ENCODE assay signal across 19 mouse cellular contexts in genomic region chr1:39228401-39228800, GRCm38 (mm10). TPM values are rescaled to one million over a fixed set of nuclear protein-coding genes. Genes with fewer than 3 reads are reported as not detected.
"Had no signal": no experiment of that assay in that cellular context is flagged by ENCODE, and none has a peak within 500 bp of the region (broad histone marks: within the 10 kb centered on the region; RNA-seq: fewer than 3 reads in every experiment).

No protein-coding gene starts in this region.

- H3K4me1 ChIP-seq: lung, embryonic 15.5 days; midbrain, embryonic 13.5 days; midbrain, embryonic 15.5 days; neural tube, embryonic 12.5 days; stomach, embryonic 15.5 days had no signal

- H3K9me3 ChIP-seq: lung, embryonic 15.5 days; midbrain, embryonic 13.5 days; midbrain, embryonic 15.5 days; neural tube, embryonic 12.5 days; stomach, embryonic 15.5 days had no signal

- H3K4me3 ChIP-seq: lung, embryonic 15.5 days; megakaryocyte, embryonic 14.5 days; midbrain, embryonic 13.5 days; midbrain, embryonic 15.5 days; neural tube, embryonic 12.5 days; stomach, embryonic 15.5 days had no signal

- H3K9ac ChIP-seq: lung, embryonic 15.5 days; midbrain, embryonic 13.5 days; midbrain, embryonic 15.5 days; neural tube, embryonic 12.5 days; stomach, embryonic 15.5 days had no signal

- ATAC-seq: lung, postnatal 0 days; midbrain, embryonic 13.5 days; midbrain, embryonic 15.5 days had no signal

- DNase-seq: lung, adult 2 months; lung, postnatal 14 days; lung, postnatal 36 days; right cerebral cortex, postnatal 14 days; thymus, adult 2 months; thymus, postnatal 25 days; thymus, postnatal 4 days had no signal

- H3K27me3 ChIP-seq: lung, embryonic 15.5 days; midbrain, embryonic 13.5 days; midbrain, embryonic 15.5 days; neural tube, embryonic 12.5 days; stomach, embryonic 15.5 days had no signal

- H3K4me2 ChIP-seq: lung, embryonic 15.5 days; midbrain, embryonic 11.5 days; midbrain, embryonic 13.5 days; midbrain, embryonic 15.5 days; neural tube, embryonic 12.5 days; stomach, embryonic 15.5 days had no signal

- H3K27ac ChIP-seq: lung, embryonic 15.5 days; macrophage; midbrain, embryonic 13.5 days; midbrain, embryonic 15.5 days; neural tube, embryonic 12.5 days; stomach, embryonic 15.5 days; stomach, postnatal 0 days had no signal

- H3K36me3 ChIP-seq: lung, embryonic 15.5 days; midbrain, embryonic 13.5 days; midbrain, embryonic 15.5 days; neural tube, embryonic 12.5 days; stomach, embryonic 15.5 days had no signal

RNA-seq across cellular contexts. Expression of gene Npas2, which starts 34.9 kb away (rescaled TPM):
- total RNA-seq: monocyte, adult 5-6 weeks; neutrophil, adult 5-6 weeks had no signal
